Mouse (Mus musculus) embryo, embryonic 10 days (tissue): ENCODE measurements at regions not wholly inside any gene's neighbourhood (a gene's known extent, or its start where the extent isn't known, plus 50 kb on each side); places are given as distances from the start of the nearest gene placed in this dataset.

ENCODE experiments used
- DNase-seq: peaks from one replicate; pipeline ENCODE4 v3.0.0-alpha.2; 2015; ENCODE audit warnings: low spot score

DNA sequence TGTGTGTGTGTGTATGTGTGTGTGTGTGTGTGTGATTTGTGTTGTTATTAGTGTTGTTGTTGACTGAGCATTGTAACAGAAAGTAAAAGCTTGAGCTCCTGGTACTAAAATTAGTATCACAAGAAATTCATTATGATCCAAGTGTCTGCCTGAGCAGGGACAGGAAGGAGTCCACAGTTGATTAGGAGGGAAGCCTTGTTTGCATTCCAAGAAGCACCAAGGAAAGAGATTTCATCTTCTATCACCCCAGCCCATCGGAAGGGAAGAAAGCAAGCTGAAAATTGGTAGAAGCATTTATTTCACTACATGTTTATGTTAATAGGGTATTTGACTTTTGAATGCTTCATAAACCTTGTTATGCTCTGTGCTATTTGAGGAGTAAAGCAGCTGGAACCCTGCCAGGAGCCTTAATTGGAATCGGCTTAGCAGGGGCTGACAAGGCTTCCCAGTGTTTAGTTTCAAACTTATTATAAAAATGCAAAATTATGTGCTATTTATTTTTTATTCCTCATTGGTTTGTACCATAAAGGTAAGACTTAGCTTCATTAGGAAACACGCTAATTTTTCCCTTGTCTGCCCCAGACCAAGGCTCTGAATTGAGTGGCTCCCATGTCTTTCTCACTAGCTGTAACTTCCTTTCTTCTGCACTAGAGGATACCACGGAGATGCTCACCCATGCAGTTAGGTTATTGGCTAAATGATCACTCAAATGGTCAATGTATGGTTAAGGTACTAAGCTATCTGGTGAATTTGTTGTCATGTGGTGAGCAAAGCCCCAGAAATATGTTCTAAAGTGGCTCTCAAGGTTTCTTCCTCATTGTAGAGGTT lies 318.6 kb downstream of the Serpinb8 start:
- DNase-seq, result no peak

DNA sequence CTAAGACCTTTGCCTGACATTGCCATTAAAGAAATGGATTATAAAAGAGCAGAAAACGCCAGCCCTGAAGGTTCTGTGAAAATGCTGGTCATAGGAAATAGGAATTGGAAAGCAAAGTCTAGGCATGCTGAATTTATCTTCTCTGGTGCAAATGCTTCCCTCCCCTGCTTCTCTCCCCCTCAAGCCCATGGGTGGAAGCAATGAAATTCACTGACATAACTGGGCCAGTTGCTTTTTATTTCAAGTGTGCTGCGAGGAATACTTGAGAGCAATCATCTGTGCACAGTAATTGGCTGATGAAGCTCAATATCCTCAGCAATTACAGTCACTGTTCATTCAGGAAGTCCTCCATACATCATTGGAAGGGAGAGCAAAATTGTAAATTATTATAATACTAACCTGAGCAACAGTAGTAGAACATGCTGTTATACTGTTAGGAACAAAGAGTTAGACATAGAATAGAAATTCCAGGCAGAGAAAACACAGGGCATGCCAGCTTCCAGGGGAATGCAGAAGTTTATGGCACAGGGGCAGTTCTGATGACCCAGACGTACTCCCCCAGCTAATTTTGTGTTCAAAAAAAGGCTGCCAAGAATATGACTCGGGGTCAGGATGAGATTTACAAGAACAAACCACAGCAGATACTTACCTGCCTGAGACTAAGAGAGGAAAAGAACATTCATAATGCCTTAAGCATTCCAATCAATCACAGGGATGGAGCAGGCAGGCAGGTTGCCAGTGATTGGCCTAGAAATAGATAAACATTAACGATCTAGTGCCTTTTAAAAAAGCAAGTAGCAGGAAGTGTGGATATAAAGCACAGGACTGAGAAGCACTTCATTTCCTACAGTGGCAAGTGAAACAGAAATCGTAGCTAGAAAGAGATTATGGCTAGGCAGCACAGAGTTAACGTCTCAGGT lies 325.1 kb downstream of the Serpinb8 start:
- no peak for DNase-seq

DNA sequence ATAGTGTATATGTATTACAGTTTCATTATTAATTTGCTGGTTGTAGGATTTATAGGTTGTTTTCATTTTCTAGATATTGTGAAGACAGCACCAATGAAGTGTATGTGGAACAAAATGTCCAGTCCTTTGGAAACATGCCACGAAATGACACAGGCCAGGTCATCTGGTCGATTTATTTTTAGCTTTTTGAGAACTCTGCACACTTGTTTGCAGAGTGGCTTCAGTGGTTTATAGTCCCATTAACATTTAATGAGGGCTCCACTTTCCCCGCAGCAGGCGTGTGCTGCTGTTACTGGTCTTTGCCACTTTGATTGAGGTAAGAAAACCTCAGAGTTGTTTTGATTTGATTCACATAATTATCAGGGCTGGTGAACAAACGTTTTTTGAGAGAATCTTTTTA lies 327.2 kb downstream of the Serpinb8 start:
- no peak for DNase-seq

DNA sequence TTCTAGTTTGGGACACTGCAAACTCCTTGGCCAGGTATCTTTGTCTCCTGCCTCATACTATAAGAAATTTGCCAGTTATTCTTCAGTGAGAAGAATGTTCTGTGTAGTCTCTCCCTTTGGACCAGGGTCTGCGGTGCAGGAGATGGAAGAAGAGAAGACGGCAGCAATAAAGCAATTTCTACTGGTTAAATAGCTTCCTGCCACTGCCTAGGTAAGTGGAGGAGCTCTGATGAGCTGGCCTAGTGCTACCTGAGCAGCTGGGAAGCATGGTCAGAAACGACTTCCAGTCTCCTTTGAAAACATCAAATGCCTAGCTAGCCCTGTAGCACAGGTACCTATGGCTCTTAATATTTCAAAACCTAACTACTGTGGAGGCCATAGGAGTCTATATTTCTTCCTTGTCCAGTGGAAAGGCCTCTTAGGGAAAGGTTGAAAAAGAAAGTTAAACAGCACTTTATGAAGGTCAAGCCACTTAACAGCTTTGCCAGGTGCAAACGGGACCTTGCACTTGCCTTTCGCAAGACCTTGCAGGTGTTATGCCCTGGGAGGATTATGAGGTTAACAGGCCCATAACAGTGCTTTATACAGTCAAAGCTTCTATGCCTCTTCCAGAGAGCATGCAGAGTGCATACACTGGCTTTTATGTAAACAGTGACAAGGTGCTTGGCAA lies 351.9 kb downstream of the Serpinb8 start:
- no peak for DNase-seq

DNA sequence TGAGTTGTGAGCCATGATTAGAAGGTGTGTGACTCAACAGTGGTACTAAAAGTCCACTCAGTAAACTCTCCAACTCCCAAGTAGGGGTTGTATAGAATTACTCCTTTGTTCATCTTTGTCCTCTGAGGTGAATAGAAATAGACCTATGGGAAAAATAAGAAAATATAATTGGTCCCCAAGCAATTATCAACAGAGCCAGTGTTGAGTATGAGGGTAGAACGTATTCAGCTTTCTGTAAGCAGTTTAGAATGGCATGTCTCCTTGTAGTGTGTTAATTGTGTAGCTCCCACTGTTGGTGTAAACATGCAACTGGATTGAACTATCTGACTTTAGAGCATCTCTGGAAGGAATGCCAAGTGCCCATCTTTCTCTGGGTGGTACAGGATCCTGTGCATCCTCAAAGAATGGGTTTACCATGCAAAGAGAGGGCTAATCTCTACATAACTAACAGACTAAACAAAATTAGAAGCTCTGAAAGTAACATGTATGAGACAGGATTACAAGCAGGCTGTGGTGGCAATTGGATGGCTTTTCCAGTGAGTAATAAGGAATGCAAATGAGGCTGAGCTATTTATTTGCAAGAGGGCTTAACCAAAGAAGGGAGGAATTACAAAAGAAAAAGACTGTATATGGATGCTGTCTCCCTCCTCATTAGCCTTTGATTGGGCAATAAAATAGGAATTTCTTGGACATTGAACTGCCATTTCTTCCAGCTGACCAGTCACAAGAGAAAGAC lies 356.6 kb downstream of the Serpinb8 start:
- no peak for DNase-seq

DNA sequence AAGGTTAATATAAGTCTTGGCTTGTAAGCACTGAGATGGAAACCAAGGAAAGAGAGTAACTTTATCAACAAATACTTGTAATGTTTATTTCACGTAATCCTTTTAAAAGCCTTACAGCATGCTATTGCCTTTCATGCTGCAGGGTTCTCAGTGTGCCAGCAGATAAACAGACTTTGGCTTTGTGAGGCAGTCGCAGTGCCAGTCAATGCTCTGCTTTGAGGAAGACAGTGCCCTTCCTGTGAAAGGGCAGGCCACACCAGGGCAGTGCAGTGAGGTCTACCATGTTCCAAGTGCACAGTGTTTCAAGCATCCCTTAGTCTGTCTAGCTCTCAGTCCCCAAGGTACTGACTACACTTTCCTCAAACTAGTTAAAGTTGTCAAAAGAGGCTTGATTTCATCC lies 360.6 kb downstream of the Serpinb8 start:
- no peak for DNase-seq

DNA sequence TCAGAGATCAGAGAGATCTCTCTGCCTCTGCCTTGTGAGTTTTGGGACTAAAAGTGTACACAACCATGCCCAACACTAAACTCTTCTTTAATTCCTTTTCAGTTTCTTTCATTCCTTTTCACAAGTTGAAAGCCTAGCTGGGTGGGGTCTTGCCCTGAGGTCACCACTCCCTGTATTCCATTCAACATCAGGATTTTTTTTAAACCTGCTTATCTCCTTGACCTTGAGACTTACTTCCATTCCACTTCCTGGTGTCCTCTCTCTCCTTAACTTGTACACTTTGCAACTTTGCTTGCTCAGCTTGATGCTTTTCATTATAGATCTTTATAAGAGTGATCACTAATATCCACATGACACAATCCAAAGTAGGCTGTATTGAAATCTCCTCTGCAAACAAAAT lies 371.2 kb downstream of the Serpinb8 start:
- DNase-seq, result no peak

DNA sequence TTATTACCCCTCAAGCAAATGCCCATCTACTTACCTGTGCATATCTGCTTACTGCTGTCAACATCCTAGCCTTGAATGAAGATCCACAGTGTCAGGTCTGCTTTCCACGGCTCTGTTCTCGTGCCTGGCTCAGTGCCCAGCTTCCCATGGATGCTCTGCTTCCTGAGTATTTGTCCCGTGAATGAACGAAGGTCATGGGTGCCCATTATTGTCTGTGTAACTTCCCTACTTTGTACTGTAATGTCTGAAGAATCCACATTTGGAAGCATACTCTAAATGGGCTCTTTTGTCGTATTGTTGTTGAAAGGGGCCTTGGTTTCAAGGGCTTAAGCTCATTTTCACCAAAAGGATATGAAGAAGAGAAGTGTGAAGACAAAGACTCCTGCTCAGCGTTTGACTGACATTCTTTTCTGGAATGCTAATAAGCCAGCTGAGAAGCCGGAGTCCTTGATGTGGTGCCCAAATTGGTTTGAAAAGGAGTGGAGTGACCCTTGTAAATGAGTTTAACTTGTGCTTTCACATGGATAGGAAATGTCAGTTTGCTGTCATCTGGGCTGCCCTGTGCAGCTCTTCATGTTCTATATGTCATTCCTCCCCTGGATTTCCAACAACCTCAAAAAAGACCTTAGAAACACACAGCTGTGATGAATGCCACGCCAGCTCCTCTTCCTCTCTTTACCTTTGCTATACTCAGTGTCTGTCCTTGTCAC lies 386.0 kb downstream of the Serpinb8 start:
- peak; percentile 10 for DNase-seq

DNA sequence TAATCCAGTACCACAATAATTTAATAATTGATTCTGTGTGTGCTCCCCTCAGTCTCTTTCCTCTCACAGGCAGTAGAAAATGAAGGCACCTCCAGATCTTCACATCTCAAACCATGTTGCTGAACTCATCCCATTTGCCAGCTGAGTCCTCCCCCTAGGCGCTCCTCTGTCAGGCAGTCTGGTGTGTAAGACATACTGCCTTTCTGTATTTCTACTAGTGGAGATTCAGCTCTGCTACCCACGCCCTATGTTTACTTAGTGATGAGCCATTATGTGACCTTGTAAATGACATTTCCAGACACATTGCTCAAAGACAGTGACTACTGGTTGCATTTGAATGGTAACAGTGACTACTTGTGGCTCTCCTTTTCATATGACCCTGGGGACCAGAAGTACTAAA lies 387.9 kb downstream of the Serpinb8 start:
- no peak for DNase-seq

DNA sequence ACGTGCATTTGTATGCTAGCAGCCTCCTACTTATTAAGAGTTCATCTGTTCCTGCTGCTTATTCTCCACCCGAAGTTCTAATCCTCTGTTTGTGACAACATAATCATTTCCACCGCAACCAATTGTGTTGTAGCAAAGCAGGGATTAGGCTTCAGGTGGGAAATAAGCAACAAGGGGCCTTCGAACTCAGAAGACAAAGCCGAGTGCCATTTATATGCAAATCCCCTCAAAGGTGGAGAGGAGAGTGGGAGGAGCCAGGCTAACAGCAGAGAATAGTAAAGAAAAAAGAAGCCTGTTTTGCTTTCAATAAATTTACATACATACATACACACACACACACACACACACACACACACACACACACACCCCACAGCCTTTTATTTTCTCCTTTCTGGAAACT lies 388.6 kb downstream of the Serpinb8 start:
- DNase-seq, result no peak

DNA sequence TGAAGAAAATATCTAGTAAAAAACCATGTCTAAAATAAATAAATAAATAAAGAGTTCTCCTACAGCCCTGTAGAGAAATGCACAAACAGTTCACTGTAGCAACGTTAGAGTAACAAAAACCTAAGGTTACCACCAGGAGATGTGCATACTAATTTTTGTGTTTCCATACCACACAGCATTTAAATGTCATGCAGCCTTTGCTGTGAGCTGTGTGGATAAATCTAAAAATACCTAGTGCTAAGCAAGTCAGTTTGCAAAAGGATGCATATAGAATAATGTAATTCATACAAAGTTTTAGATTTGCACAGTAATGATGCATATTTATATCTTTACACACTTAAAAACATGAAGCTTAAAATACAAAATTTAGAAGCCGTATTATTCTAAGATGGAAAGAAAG lies 395.8 kb downstream of the Serpinb8 start:
- DNase-seq, result no peak

DNA sequence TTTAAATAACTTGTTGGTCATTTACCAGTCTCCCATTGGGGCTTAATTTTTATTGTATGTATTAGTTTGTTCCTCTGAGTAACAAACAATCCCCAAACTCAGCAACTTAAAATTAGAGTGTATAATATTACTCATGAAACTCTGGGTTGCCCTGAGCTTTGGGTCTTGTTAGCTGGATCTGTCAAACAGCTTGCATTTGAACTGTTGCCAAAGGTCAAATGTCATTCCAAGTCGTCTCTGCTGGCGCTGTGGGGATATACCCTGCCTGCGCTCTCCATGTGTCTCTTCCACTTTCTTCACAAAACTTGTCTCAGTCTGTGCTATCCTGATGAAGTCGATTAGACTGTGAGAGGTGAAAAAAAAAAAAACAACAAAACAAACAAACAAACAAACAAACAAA lies 398.3 kb downstream of the Serpinb8 start:
- DNase-seq, result peak; percentile 41

DNA sequence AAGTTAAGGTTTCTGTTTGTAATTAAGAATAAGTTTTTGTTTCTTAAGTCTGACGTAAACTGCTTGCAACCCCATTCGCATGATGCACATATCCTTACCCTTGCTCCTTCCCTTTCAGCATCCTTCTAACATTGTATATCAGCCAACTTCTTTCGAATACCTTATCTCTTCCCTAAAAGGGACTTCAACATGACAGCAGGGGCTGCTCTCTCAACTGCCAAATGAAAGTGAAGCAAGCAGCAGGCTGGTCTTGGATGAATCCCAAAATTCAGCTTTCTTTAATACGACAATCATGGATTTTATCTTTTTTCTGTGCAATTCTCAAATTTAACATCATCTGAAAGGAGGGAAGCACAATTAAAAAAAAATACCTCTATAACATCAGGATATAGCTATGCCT lies 403.2 kb downstream of the Serpinb8 start:
- DNase-seq, result no peak

DNA sequence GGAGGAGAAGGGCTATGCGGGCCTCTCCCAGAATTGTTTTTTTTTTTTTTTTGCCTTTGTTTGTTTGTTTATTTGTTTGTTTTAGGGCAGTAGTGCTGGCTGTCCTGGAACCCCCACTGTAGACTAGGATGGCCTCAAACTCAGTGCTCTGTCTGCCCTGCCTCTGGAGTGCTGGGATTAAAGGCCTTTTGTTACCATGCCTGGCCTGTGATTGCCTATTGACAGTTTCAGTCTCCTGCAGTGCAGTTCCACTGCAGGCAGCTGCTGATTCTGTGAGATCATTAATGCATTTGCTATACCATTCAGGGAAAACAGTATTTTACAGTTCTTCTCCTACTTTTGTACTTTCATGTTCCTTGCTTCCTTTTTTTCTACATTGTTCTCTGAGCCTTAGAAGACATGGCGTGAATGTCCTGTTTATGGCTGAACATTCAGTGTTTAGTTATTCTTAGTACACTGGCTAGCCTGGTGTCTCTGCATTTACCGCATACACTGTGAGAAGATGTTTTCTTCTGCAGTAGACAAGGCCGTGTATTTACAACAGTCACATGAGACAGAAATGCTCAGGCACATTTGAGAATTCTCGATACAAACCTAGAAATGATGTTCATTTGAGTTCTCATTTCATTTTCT lies 434.0 kb downstream of the Serpinb8 start:
- DNase-seq, result peak; percentile 17

DNA sequence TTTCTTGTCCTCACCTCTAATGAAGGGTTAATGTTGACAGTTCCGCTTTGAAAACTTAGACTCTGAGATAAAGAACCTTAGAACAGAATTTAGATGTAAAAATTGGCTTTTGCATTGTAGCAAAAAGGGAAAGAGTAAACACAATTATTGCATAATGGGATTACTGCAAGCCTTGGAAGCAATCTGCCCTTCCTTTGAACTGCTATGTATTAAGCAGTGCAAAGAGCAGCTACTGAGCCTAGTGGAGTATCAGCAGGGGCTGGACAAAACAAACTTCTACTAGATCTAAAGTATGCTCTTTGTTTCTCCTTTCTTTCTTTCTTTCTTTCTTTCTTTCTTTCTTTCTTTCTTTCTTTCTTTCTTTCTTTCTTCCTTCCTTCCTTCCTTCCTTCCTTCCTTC lies 434.9 kb downstream of the Serpinb8 start:
- peak; percentile 4 for DNase-seq

DNA sequence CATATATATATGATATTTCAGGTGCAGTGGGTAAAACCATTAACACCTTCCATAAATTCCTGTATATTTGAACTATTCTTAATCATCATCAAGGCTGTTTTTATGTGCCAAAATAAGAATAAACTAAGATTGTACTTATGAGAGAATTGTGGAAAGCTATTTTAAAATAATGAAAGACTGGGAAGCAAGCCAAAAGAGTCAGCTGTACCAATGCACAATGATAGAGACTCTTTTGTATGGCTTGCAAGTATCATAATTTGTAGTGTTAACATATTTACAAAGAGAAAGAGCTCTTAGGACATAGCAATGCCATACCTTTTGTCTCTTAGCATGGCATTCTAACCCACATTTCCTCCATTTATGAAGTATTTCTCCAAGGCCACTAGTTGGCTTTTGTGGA lies 436.7 kb downstream of the Serpinb8 start:
- no peak for DNase-seq

DNA sequence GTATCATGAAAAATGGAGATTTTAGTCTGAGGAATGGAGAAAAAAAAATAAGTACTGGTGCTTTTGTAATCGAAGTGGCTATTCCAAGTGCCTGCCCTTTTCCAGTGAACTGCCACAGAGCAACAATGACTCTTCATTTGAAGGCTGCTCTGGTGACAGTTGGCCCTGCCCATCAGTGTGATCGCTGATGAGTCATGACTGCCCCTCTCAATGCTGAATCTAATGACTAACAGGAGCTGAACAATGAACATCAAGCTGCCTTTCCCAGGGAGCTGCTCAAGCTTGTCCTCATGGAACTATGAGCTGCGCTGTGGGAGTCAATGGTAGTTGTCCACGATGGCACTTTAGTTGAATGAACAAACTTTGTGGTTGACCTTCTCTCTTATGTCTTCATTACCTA lies 456.4 kb downstream of the Serpinb8 start:
- peak; percentile 3 for DNase-seq

DNA sequence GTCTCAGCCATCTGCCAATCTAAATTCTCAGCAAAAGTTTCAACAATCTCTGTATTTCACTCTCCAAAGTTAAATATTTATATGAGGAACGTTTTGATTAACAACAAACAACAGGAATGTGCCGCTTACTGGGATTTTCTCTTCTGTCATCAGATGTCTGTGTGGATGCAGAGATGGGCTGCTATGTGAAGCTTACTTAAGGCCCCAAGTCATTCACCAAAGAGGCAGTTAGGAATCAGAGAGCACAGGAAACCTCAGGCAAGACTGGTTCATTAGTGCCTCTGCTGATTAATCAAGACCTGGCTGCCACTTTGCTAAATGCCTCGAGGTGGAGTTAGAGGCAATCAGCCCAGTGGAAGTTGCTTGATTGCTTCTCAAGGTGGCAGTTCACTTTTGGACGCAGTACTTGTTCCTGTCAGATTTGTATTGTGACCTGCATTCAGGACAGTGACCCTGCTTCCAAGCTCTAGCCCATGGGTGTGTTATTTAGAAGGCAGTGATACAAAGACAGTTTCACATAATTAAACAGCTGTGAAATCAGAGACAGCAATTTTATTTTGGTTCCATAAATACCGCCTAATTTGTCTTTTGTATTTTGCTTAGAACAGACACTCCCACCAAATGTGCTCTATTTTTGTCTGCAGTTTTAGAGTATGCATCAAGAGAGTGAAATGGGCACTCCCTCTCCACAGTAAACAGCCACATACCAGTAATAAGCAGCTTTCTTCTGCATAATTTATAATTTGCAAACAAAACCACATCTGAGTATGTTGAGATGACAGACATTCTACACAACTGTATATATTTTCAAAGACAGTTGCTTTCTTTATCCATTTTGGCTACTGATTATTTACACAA lies 457.3 kb downstream of the Serpinb8 start:
- no peak for DNase-seq

DNA sequence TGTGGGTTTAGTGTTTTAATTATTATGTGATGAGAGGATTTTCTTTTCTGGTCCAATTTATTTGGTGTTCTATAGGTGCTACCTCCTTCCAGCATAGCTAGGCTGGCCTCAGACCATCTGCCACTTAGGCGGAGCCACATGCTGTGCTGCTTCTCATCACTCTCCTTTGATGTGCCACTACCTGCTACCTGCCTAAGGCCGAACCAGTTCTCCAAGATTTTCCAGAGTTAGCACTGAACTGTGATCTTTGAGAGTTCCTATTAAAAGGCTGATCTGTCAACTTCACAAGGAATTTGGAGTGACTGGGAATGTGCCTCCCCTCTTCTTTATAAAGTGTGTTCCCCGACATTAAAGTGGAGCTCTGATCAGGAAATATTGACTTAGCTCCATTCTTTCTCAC lies 504.8 kb downstream of the Serpinb8 start:
- DNase-seq, result no peak

DNA sequence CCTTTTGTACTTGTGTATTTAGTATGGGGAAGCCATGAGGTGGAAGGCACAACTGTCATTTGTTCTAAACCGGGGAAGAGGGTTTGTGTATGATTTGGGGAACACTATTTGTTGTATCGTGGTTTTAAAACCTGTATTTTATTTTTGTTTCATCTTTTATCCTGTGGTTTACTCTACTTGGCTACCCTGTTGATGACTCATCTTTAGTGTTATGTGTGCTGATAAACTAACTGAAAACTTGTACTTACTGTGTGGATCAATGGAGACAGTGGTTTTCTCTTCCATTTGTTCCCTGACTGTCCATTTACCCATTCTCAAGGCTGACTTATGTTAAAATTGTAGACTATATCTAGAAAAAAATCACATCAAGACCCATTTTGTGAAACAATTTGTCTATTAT lies 512.8 kb downstream of the Serpinb8 start:
- no peak for DNase-seq
